Mouse (Mus musculus): ENCODE results near the gene Rcor2.

The Rcor2 gene

GRCm38 (mm10) chr19:7294098-7294876 is 27.2 kb downstream of the Rcor2 start:
- DNase-seq (ENCODE audit: low spot score): no peak

GRCm38 (mm10) chr19:7295071-7295658 is 28.0 kb downstream of the Rcor2 start:
- no peak for DNase-seq (ENCODE audit: low spot score)

GRCm38 (mm10) chr19:7295959-7296358 is 28.8 kb downstream of the Rcor2 start:
- DNase-seq (ENCODE audit: low spot score): no peak

GRCm38 (mm10) chr19:7299052-7299451 is 31.9 kb downstream of the Rcor2 start:
- DNase-seq (ENCODE audit: low spot score): peak; percentile 73

GRCm38 (mm10) chr19:7300078-7300477 is 33.0 kb downstream of the Rcor2 start:
- DNase-seq (ENCODE audit: low spot score): no peak

- no peak for DNase-seq (ENCODE audit: low spot score)
Observed at GRCm38 (mm10) chr19:7301647-7302492, 34.7 kb downstream of the Rcor2 start.

- DNase-seq (ENCODE audit: low spot score): no peak
Observed at GRCm38 (mm10) chr19:7302493-7302797, 35.3 kb downstream of the Rcor2 start.

GRCm38 (mm10) chr19:7303796-7304195 is 36.7 kb downstream of the Rcor2 start:
- DNase-seq (ENCODE audit: low spot score): no peak

GRCm38 (mm10) chr19:7304801-7305200 is 37.7 kb downstream of the Rcor2 start:
- DNase-seq (ENCODE audit: low spot score): no peak

GRCm38 (mm10) chr19:7305380-7306310 is 38.5 kb downstream of the Rcor2 start:
- DNase-seq (ENCODE audit: low spot score): no peak

GRCm38 (mm10) chr19:7306968-7307367 is 39.8 kb downstream of the Rcor2 start:
- DNase-seq (ENCODE audit: low spot score): no peak

GRCm38 (mm10) chr19:7307995-7308770 is 41.1 kb downstream of the Rcor2 start:
- no peak for DNase-seq (ENCODE audit: low spot score)

- DNase-seq (ENCODE audit: low spot score): no peak
Observed at GRCm38 (mm10) chr19:7309738-7310330, 42.7 kb downstream of the Rcor2 start.

- no peak for DNase-seq (ENCODE audit: low spot score)
Observed at GRCm38 (mm10) chr19:7310704-7311103, 43.6 kb downstream of the Rcor2 start.

- no peak for DNase-seq (ENCODE audit: low spot score)
Observed at GRCm38 (mm10) chr19:7311306-7311705, 44.2 kb downstream of the Rcor2 start.

GRCm38 (mm10) chr19:7313660-7314059 is 46.5 kb downstream of the Rcor2 start:
- DNase-seq (ENCODE audit: low spot score): no peak

GRCm38 (mm10) chr19:7314976-7315586 is 48.0 kb downstream of the Rcor2 start:
- no peak for DNase-seq (ENCODE audit: low spot score)

- no peak for DNase-seq (ENCODE audit: low spot score)
Observed at GRCm38 (mm10) chr19:7315587-7315984, 48.5 kb downstream of the Rcor2 start.

GRCm38 (mm10) chr19:7316822-7317221 is 49.7 kb downstream of the Rcor2 start:
- no peak for DNase-seq (ENCODE audit: low spot score)

- DNase-seq (ENCODE audit: low spot score): no peak
Observed at GRCm38 (mm10) chr19:7317716-7318115, 50.6 kb downstream of the Rcor2 start.

All from left cerebral cortex, adult 11 months (tissue).